Mouse (Mus musculus): ENCODE data around the gene Gmeb1. TPM values are rescaled to one million over a fixed set of nuclear protein-coding genes. Genes with fewer than 3 reads are reported as not detected.

The Gmeb1 gene
- total and polyA plus RNA-seq, 3 experiments: 9.9 to 29.6 TPM; not detected in 1

GRCm38 (mm10) chr4:132209299-132209698 is 52.1 kb downstream of the Gmeb1 start:
- no peak for DNase-seq (ENCODE audit: low read depth, low spot score)
- H3K9me3 ChIP-seq (replicated peaks; ENCODE audit: insufficient read depth, low read length): no peaks in the 10 kb centered on the region
- TF ChIP-seq POLR2A (IDR thresholded peaks at IDR 0.05; ENCODE audit: control insufficient read depth in 1 of 2, insufficient read depth in 1 of 2, low read depth in 1 of 2, low read length in 2 of 2, poor library complexity in 1 of 2): 0 out of 4 replicates have a peak, but pooled peaks of 1 of the 2 experiments have one; percentile 9
- no peak for TF ChIP-seq EP300 (IDR thresholded peaks at IDR 0.05; ENCODE audit: low read depth in 1 of 2, low read length in 2 of 2)
- H3K79me2 ChIP-seq (ENCODE audit: control insufficient read depth, insufficient read depth, low read length, poor library complexity): peaks cover 70% of the 10 kb centered on the region
- H3K27me3 ChIP-seq (ENCODE audit: control insufficient read depth in 1 of 2, insufficient read depth in 2 of 2, low read length in 2 of 2): no peaks in the 10 kb centered on the region
- H3K4me1 ChIP-seq (ENCODE audit: control insufficient read depth in 1 of 2, insufficient read depth in 2 of 2, low read length in 2 of 2): peaks cover 24 to 26% of the 10 kb centered on the region in 2 experiments
- peaks cover 31 to 60% of the 10 kb centered on the region in 2 experiments for H3K36me3 ChIP-seq (ENCODE audit: control insufficient read depth in 1 of 2, insufficient read depth in 2 of 2, low read length in 2 of 2)
- no peak overlapping the region for H3K4me3 ChIP-seq (ENCODE audit: control insufficient read depth in 1 of 2, insufficient read depth in 1 of 2, low read depth in 2 of 2, low read length in 2 of 2)
- no peak overlapping the region for H3K27ac ChIP-seq (ENCODE audit: control insufficient read depth, low read depth, low read length)
- H3K9ac ChIP-seq (ENCODE audit: control insufficient read depth, low read depth, low read length, poor library complexity, severe bottlenecking): no peak overlapping the region; the same call in 1 of the 2 replicates

GRCm38 (mm10) chr4:132207280-132207679 is 54.1 kb downstream of the Gmeb1 start:
- Histone ChIP-seq H3K4me1 (ENCODE audit: control insufficient read depth in 1 of 2, insufficient read depth in 2 of 2, low read length in 2 of 2) (peaks cover 13 to 16% of the 10 kb centered on the region in 2 experiments), H3K4me3 (ENCODE audit: control insufficient read depth in 1 of 2, insufficient read depth in 1 of 2, low read depth in 2 of 2, low read length in 2 of 2) (no peak overlapping the region), H3K36me3 (ENCODE audit: control insufficient read depth in 1 of 2, insufficient read depth in 2 of 2, low read length in 2 of 2) (peaks cover 44 to 61% of the 10 kb centered on the region in 2 experiments), H3K27me3 (ENCODE audit: control insufficient read depth in 1 of 2, insufficient read depth in 2 of 2, low read length in 2 of 2) (no peaks in the 10 kb centered on the region), H3K27ac (ENCODE audit: control insufficient read depth, low read depth, low read length) (no peak overlapping the region), H3K9me3 (replicated peaks; ENCODE audit: insufficient read depth, low read length) (no peaks in the 10 kb centered on the region), H3K9ac (ENCODE audit: control insufficient read depth, low read depth, low read length, poor library complexity, severe bottlenecking) (no peak overlapping the region), H3K79me2 (ENCODE audit: control insufficient read depth, insufficient read depth, low read length, poor library complexity) (peaks cover 86% of the 10 kb centered on the region)
- no peak for TF ChIP-seq SMC3 (IDR thresholded peaks at IDR 0.05; ENCODE audit: low read depth, low read length)
- TF ChIP-seq RCOR1 (IDR thresholded peaks at IDR 0.05; ENCODE audit: low read depth, low read length): no peak
- no peak for TF ChIP-seq NELFE (IDR thresholded peaks at IDR 0.05; ENCODE audit: low read depth, low read length)
- no peak for TF ChIP-seq ZC3H11A (IDR thresholded peaks at IDR 0.05; ENCODE audit: low read depth, low read length)
- TF ChIP-seq KAT2A (conservative IDR thresholded peaks at IDR 0.05; ENCODE audit: low read depth, low read length): no peak
- no peak for TF ChIP-seq POLR2AphosphoS2 (IDR thresholded peaks at IDR 0.05; ENCODE audit: low read length)
- no peak for TF ChIP-seq CHD1 (IDR thresholded peaks at IDR 0.05; ENCODE audit: low read depth, low read length)
- no peak for TF ChIP-seq EP300 (IDR thresholded peaks at IDR 0.05; ENCODE audit: low read depth in 1 of 2, low read length in 2 of 2)
- no peak for TF ChIP-seq UBTF (IDR thresholded peaks at IDR 0.05; ENCODE audit: borderline replicate concordance, insufficient read depth, low read depth, low read length)
- TF ChIP-seq MAFK (IDR thresholded peaks at IDR 0.05; ENCODE audit: borderline replicate concordance, low read depth, low read length): no peak
- no peak for TF ChIP-seq GATA1 (IDR thresholded peaks at IDR 0.05; ENCODE audit: low read depth, low read length)
- no peak for TF ChIP-seq POLR2AphosphoS5 (IDR thresholded peaks at IDR 0.05; ENCODE audit: borderline replicate concordance, low read depth, low read length)
- DNase-seq (ENCODE audit: low read depth, low spot score): no peak

- H3K4me3 ChIP-seq (ENCODE audit: control insufficient read depth in 1 of 2, insufficient read depth in 1 of 2, low read depth in 2 of 2, low read length in 2 of 2): no peak overlapping the region
- H3K79me2 ChIP-seq (ENCODE audit: control insufficient read depth, insufficient read depth, low read length, poor library complexity): peaks cover 87% of the 10 kb centered on the region
- peaks cover 43 to 86% of the 10 kb centered on the region in 2 experiments for H3K36me3 ChIP-seq (ENCODE audit: control insufficient read depth in 1 of 2, insufficient read depth in 2 of 2, low read length in 2 of 2)
- H3K9me3 ChIP-seq (replicated peaks; ENCODE audit: insufficient read depth, low read length): no peaks in the 10 kb centered on the region
- TF ChIP-seq ZKSCAN1 (IDR thresholded peaks at IDR 0.05; ENCODE audit: low read depth, low read length) (no peak), E2F4 (IDR thresholded peaks at IDR 0.05; ENCODE audit: borderline replicate concordance, low read depth, low read length) (no peak), MAFK (IDR thresholded peaks at IDR 0.05; ENCODE audit: borderline replicate concordance, low read depth, low read length) (peak; percentile 88), MYC (IDR thresholded peaks at IDR 0.05; ENCODE audit: low read depth, low read length) (no peak), ZNF384 (IDR thresholded peaks at IDR 0.05; ENCODE audit: low read depth, low read length) (no peak)
- H3K4me1 ChIP-seq (ENCODE audit: control insufficient read depth in 1 of 2, insufficient read depth in 2 of 2, low read length in 2 of 2): peaks cover 28 to 30% of the 10 kb centered on the region in 2 experiments
- no peak overlapping the region for H3K27ac ChIP-seq (ENCODE audit: control insufficient read depth, low read depth, low read length)
- no peak for DNase-seq (ENCODE audit: low read depth, low spot score)
- no peak overlapping the region for H3K9ac ChIP-seq (ENCODE audit: control insufficient read depth, low read depth, low read length, poor library complexity, severe bottlenecking)
- H3K27me3 ChIP-seq (ENCODE audit: control insufficient read depth in 1 of 2, insufficient read depth in 2 of 2, low read length in 2 of 2): no peaks in the 10 kb centered on the region
These were observed 62.6 kb downstream of the Gmeb1 start for GRCm38 (mm10) chr4:132198771-132199170.

Data from MEL (cell line).